Mouse (Mus musculus) erythroblast, embryonic 14.5 days (primary cell): ENCODE results near the gene Krtap4-16.

Experiments used
- GATA1 ChIP-seq: IDR thresholded peaks from 2 replicates; pipeline ENCODE4 v1.6.1; 2012; ENCODE audit warnings: low read length, inconsistent platforms, mixed read lengths
- TAL1 ChIP-seq: IDR thresholded peaks from 3 replicates; pipeline ENCODE4 v1.6.1; 2012; ENCODE audit warnings: low read length, inconsistent platforms, mixed read lengths

DNA sequence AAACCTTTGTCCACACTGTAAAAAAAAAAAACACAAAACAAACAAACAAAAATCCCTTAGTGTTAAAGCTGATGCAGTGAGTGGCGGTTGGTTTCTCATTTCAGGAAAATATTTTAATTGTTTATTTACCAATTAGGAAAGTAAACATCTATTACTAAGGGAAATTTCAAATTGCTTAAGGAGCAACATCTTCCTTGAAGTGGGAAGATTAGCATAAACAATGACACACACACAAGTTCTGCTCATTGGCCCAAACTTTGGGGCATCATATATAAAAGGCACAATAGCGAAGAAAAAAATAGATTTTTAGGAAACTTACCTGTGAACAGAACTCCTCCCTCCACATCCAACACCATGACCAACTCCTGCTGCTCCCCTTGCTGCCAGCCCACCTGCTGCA, 6.2 kb upstream of the Krtap4-16 start, which contains the start of gene Gm11568:
- TF ChIP-seq GATA1: no peak
- TF ChIP-seq TAL1: no peak
